Mouse (Mus musculus) CH12F3 (cell line): ENCODE results near the gene Vmn2r54.
"Not testable (repeated sequence)": the region's sequence is repeated elsewhere in the genome, so short reads cannot be mapped to it uniquely, and the experiment has no call there.

Experiments used
- in situ Hi-C: fragments of 300-500 bp; cut with MboI; formaldehyde crosslinking; loops from 2 replicates; pipeline ENCODE4 v1.14.3; 2020; ENCODE audit warnings: low sequenced_read_pairs

The Vmn2r54 gene

GRCm38 (mm10) chr7:12640219-12640618 lies at the start of gene Vmn2r54:
Gene Vmn2r54 (minus strand): TSS chr7:12640319.
- in situ Hi-C loops, result not testable (repeated sequence)

- in situ Hi-C loops, result not testable (repeated sequence)
These were observed 44.8 kb upstream of the Vmn2r54 start, which contains the start of gene Vmn2r55 for GRCm38 (mm10) chr7:12684903-12685302. Gene Vmn2r55 (minus strand): TSS chr7:12685003.

GRCm38 (mm10) chr7:12608688-12609087 lies 31.4 kb downstream of the Vmn2r54 start, which contains the start of gene Vmn2r53:
Gene Vmn2r53 (minus strand): TSS chr7:12608788.
- in situ Hi-C loops, result no loop called here
